Mouse (Mus musculus) midbrain, embryonic 10.5 days (tissue): Measurements from ENCODE around the gene Map4k3. TPM values are rescaled to one million over a fixed set of nuclear protein-coding genes. Genes with fewer than 3 reads are reported as not detected.

ENCODE experiments used
- DNase-seq: peaks from one replicate; pipeline ENCODE4 v3.0.0-alpha.2; 2017; ENCODE audit warnings: low spot score
- H3K27ac ChIP-seq: fragments of 300-500 bp; sonication (generic); replicated peaks from 2 replicates; pipeline ENCODE4 v1.5.1; 2016; ENCODE audit warnings: mild to moderate bottlenecking
- H3K27me3 ChIP-seq: fragments of 300-500 bp; sonication (generic); 2 replicates; pipeline ENCODE4 v1.6.1; 2016; ENCODE audit warnings: low read depth, mild to moderate bottlenecking; ENCODE audit not compliant: poor library complexity, severe bottlenecking
- H3K36me3 ChIP-seq: fragments of 300-500 bp; sonication (generic); 2 replicates; pipeline ENCODE4 v1.6.1; 2016; ENCODE audit warnings: mild to moderate bottlenecking, moderate library complexity
- H3K4me1 ChIP-seq: fragments of 300-500 bp; sonication (generic); 2 replicates; pipeline ENCODE4 v1.6.1; 2016
- H3K4me3 ChIP-seq: fragments of 300-500 bp; sonication (generic); 2 replicates; pipeline ENCODE4 v1.5.1; 2016; ENCODE audit warnings: mild to moderate bottlenecking, moderate library complexity
- H3K9me3 ChIP-seq: fragments of 300-500 bp; sonication (generic); replicated peaks from 2 replicates; pipeline ENCODE4 v1.6.1; 2016; ENCODE audit warnings: mild to moderate bottlenecking
- WGBS: fragments of 180-500 bp; shearing (Covaris S2); methylation state at CpG from one replicate; pipeline ENCODE4 v1.1.7; 2016; 5-methylcytosine and 5-hydroxymethylcytosine counted together
- polyA plus RNA-seq: library from polyadenylated mRNA; unstranded; fragments of >200 nt; fragmentation: Nextera tagmentation; extraction: Ambion mirVana; gene quantifications from 2 replicates; pipeline ENCODE4 v1.2.1, GENCODE M21; 2016

The Map4k3 gene
- polyA plus RNA-seq, 1 experiment from 2014 or later, result 14.1 TPM

GRCm38 (mm10) chr17:80662836-80663620 lies 65.3 kb downstream of the Map4k3 start:
- no peak overlapping the region for H3K27ac ChIP-seq
- WGBS, result 94% methylated on average over 7 of the region's 7 CpGs
- H3K4me3 ChIP-seq, result no peak overlapping the region
- H3K9me3 ChIP-seq, result no peaks in the 10 kb centered on the region
- peaks cover 9% of the 10 kb centered on the region; the same call in 1 of the 2 replicates for H3K4me1 ChIP-seq
- DNase-seq, result no peak
- no peaks in the 10 kb centered on the region for H3K27me3 ChIP-seq
- H3K36me3 ChIP-seq, result peaks cover 6% of the 10 kb centered on the region; the same call in 1 of the 2 replicates

- peaks cover 6% of the 10 kb centered on the region; the same call in 1 of the 2 replicates for H3K4me1 ChIP-seq
- H3K4me3 ChIP-seq, result no peak overlapping the region
- H3K36me3 ChIP-seq, result peaks cover 6% of the 10 kb centered on the region; the same call in 1 of the 2 replicates
- WGBS, result 94% methylated on average over 3 of the region's 3 CpGs
- H3K9me3 ChIP-seq, result no peaks in the 10 kb centered on the region
- no peak overlapping the region for H3K27ac ChIP-seq
- DNase-seq, result no peak
- H3K27me3 ChIP-seq, result no peaks in the 10 kb centered on the region
Measured at GRCm38 (mm10) chr17:80661896-80662295, 66.4 kb downstream of the Map4k3 start.

- WGBS, result 86% methylated on average over 15 of the region's 15 CpGs
- H3K4me3 ChIP-seq, result no peak overlapping the region
- DNase-seq, result no peak
- peaks cover 6% of the 10 kb centered on the region; the same call in 1 of the 2 replicates for H3K4me1 ChIP-seq
- no peaks in the 10 kb centered on the region for H3K9me3 ChIP-seq
- H3K27ac ChIP-seq, result 0 out of 2 replicates have a peak overlapping the region, but pooled peaks have one; percentile 9
- H3K27me3 ChIP-seq, result no peaks in the 10 kb centered on the region
- peaks cover 6% of the 10 kb centered on the region; the same call in 1 of the 2 replicates for H3K36me3 ChIP-seq
Measured at GRCm38 (mm10) chr17:80660707-80661380, 67.4 kb downstream of the Map4k3 start.

- no peaks in the 10 kb centered on the region for H3K27me3 ChIP-seq
- peaks cover 6% of the 10 kb centered on the region; the same call in 1 of the 2 replicates for H3K4me1 ChIP-seq
- H3K9me3 ChIP-seq, result no peaks in the 10 kb centered on the region
- DNase-seq, result no peak
- H3K4me3 ChIP-seq, result no peak overlapping the region
- no peak overlapping the region for H3K27ac ChIP-seq
- peaks cover 10% of the 10 kb centered on the region for H3K36me3 ChIP-seq
- WGBS, result 87% methylated on average over 2 of the region's 2 CpGs
Measured at GRCm38 (mm10) chr17:80660234-80660633, 68.1 kb downstream of the Map4k3 start.

GRCm38 (mm10) chr17:80659821-80660220 lies 68.5 kb downstream of the Map4k3 start:
- peaks cover 6% of the 10 kb centered on the region; the same call in 1 of the 2 replicates for H3K4me1 ChIP-seq
- no peaks in the 10 kb centered on the region for H3K27me3 ChIP-seq
- H3K27ac ChIP-seq, result 0 out of 2 replicates have a peak overlapping the region, but pooled peaks have one; percentile 34
- H3K4me3 ChIP-seq, result no peak overlapping the region
- H3K36me3 ChIP-seq, result peaks cover 14% of the 10 kb centered on the region
- 90% methylated on average over 5 of the region's 5 CpGs for WGBS
- no peak for DNase-seq
- H3K9me3 ChIP-seq, result no peaks in the 10 kb centered on the region

GRCm38 (mm10) chr17:80654323-80654722 lies 74.0 kb downstream of the Map4k3 start:
- 90% methylated on average over 3 of the region's 3 CpGs for WGBS
- Histone ChIP-seq H3K36me3 (peaks cover 35% of the 10 kb centered on the region), H3K4me1 (no peaks in the 10 kb centered on the region)

GRCm38 (mm10) chr17:80652740-80653139 lies 75.5 kb downstream of the Map4k3 start:
- 81% methylated on average over 6 of the region's 6 CpGs for WGBS
- H3K4me1 ChIP-seq, result no peaks in the 10 kb centered on the region
- no peaks in the 10 kb centered on the region for H3K9me3 ChIP-seq
- no peak overlapping the region for H3K4me3 ChIP-seq
- H3K27ac ChIP-seq, result no peak overlapping the region
- H3K36me3 ChIP-seq, result peaks cover 48% of the 10 kb centered on the region
- H3K27me3 ChIP-seq, result no peaks in the 10 kb centered on the region
- DNase-seq, result no peak

More at GRCm38 (mm10) chr17:80654323-80654722, 74.0 kb downstream of the Map4k3 start:
- Histone ChIP-seq H3K4me3 (no peak overlapping the region), H3K27ac (no peak overlapping the region), H3K9me3 (no peaks in the 10 kb centered on the region), H3K27me3 (no peaks in the 10 kb centered on the region)
- DNase-seq, result no peak

- 74% methylated on average over 5 of the region's 5 CpGs for WGBS
- Histone ChIP-seq H3K36me3 (peaks cover 74% of the 10 kb centered on the region), H3K4me1 (no peaks in the 10 kb centered on the region), H3K4me3 (no peak overlapping the region), H3K9me3 (no peaks in the 10 kb centered on the region), H3K27ac (no peak overlapping the region), H3K27me3 (no peaks in the 10 kb centered on the region)
- DNase-seq, result no peak
Measured at GRCm38 (mm10) chr17:80646843-80647242, 81.4 kb downstream of the Map4k3 start.

- WGBS, result 93% methylated on average over 6 of the region's 6 CpGs
- no peak overlapping the region for H3K27ac ChIP-seq
- H3K4me3 ChIP-seq, result no peak overlapping the region
- no peaks in the 10 kb centered on the region for H3K9me3 ChIP-seq
- no peak for DNase-seq
- no peaks in the 10 kb centered on the region for H3K27me3 ChIP-seq
- H3K36me3 ChIP-seq, result peaks cover 74% of the 10 kb centered on the region
- H3K4me1 ChIP-seq, result no peaks in the 10 kb centered on the region
Measured at GRCm38 (mm10) chr17:80646131-80646530, 82.2 kb downstream of the Map4k3 start.

- H3K27ac ChIP-seq, result no peak overlapping the region
- H3K4me3 ChIP-seq, result no peak overlapping the region
- H3K9me3 ChIP-seq, result no peaks in the 10 kb centered on the region
- DNase-seq, result no peak
- H3K4me1 ChIP-seq, result no peaks in the 10 kb centered on the region
- H3K36me3 ChIP-seq, result peaks cover 77% of the 10 kb centered on the region
- WGBS, result 91% methylated on average over 8 of the region's 8 CpGs
- H3K27me3 ChIP-seq, result no peaks in the 10 kb centered on the region
Measured at GRCm38 (mm10) chr17:80645694-80646034, 82.6 kb downstream of the Map4k3 start.

- Histone ChIP-seq H3K4me1 (no peaks in the 10 kb centered on the region), H3K36me3 (peaks cover 79% of the 10 kb centered on the region), H3K27me3 (no peaks in the 10 kb centered on the region), H3K4me3 (no peak overlapping the region), H3K9me3 (no peaks in the 10 kb centered on the region), H3K27ac (no peak overlapping the region)
- DNase-seq, result no peak
- 97% methylated on average over 14 of the region's 14 CpGs for WGBS
Measured at GRCm38 (mm10) chr17:80644983-80645693, 83.1 kb downstream of the Map4k3 start.

- Histone ChIP-seq H3K27me3 (no peaks in the 10 kb centered on the region), H3K36me3 (peaks cover 76% of the 10 kb centered on the region), H3K4me3 (no peak overlapping the region), H3K9me3 (no peaks in the 10 kb centered on the region), H3K4me1 (no peaks in the 10 kb centered on the region), H3K27ac (no peak overlapping the region)
- 87% methylated on average over 13 of the region's 13 CpGs for WGBS
- no peak for DNase-seq
Measured at GRCm38 (mm10) chr17:80644567-80644966, 83.7 kb downstream of the Map4k3 start.
